Mouse (Mus musculus) telencephalon, adult 2 months (tissue): Measurements from ENCODE around the gene Trhr2.

Source experiments
- DNase-seq: peaks from one replicate; pipeline ENCODE4 v3.0.0-alpha.2; 2011; ENCODE audit warnings: low read depth, low spot score

Gene Trhr2

GRCm38 (mm10) chr8:122360696-122361416 lies at the start of gene Trhr2:
Trhr2 (minus strand) TSS chr8:122360746.
- DNase-seq, result no peak

GRCm38 (mm10) chr8:122407678-122408077 lies 47.1 kb upstream of the Trhr2 start:
- DNase-seq, result no peak

- DNase-seq, result no peak
These were observed 44.7 kb upstream of the Trhr2 start for GRCm38 (mm10) chr8:122405146-122405805.

- DNase-seq, result no peak
These were observed 37.6 kb upstream of the Trhr2 start for GRCm38 (mm10) chr8:122398186-122398585.

- DNase-seq, result no peak
These were observed 34.7 kb upstream of the Trhr2 start for GRCm38 (mm10) chr8:122395291-122395690.

- DNase-seq, result no peak
These were observed 33.2 kb upstream of the Trhr2 start for GRCm38 (mm10) chr8:122393717-122394116.

- DNase-seq, result no peak
These were observed 30.2 kb upstream of the Trhr2 start for GRCm38 (mm10) chr8:122390758-122391157.

GRCm38 (mm10) chr8:122389357-122389756 lies 28.8 kb upstream of the Trhr2 start:
- no peak for DNase-seq

GRCm38 (mm10) chr8:122383039-122383438 lies 22.5 kb upstream of the Trhr2 start:
- no peak for DNase-seq

- DNase-seq, result peak; percentile 97
These were observed 16.1 kb upstream of the Trhr2 start, which contains the start of gene Zc3h18 for GRCm38 (mm10) chr8:122376365-122377231. Zc3h18 (plus strand) TSS chr8:122376609.

- no peak for DNase-seq
These were observed 15.3 kb upstream of the Trhr2 start for GRCm38 (mm10) chr8:122375751-122376364.

GRCm38 (mm10) chr8:122375320-122375719 lies 14.8 kb upstream of the Trhr2 start:
- DNase-seq, result no peak

GRCm38 (mm10) chr8:122371706-122372105 lies 11.2 kb upstream of the Trhr2 start:
- DNase-seq, result no peak

GRCm38 (mm10) chr8:122369665-122370064 lies 9.1 kb upstream of the Trhr2 start:
- no peak for DNase-seq

- no peak for DNase-seq
These were observed 7.9 kb upstream of the Trhr2 start for GRCm38 (mm10) chr8:122368494-122368893.

- DNase-seq, result no peak
These were observed 2.4 kb upstream of the Trhr2 start for GRCm38 (mm10) chr8:122362967-122363366.

- DNase-seq, result no peak
These were observed 1.7 kb upstream of the Trhr2 start for GRCm38 (mm10) chr8:122362271-122362670.

GRCm38 (mm10) chr8:122359111-122359775 lies 1.3 kb downstream of the Trhr2 start:
- DNase-seq, result peak; percentile 18

- no peak for DNase-seq
These were observed 2.9 kb downstream of the Trhr2 start for GRCm38 (mm10) chr8:122357641-122358040.

- DNase-seq, result no peak
These were observed 3.3 kb downstream of the Trhr2 start for GRCm38 (mm10) chr8:122357202-122357601.
